Mouse (Mus musculus): Measurements from ENCODE around the gene Tusc2. TPM values are rescaled to one million over a fixed set of nuclear protein-coding genes. Genes with fewer than 3 reads are reported as not detected.
A peak's percentile ranks its signal among the peaks of the same experiment; 100 is the strongest.

The Tusc2 gene
- polyA plus RNA-seq, 1 experiment from 2014 or later, result 53.0 TPM

GRCm38 (mm10) chr9:107578587-107578986 lies 15.5 kb downstream of the Tusc2 start, which contains the start of gene Naa80:
Gene Naa80, plus strand, starts transcription at chr9:107578887.
- Histone ChIP-seq H3K27me3 (ENCODE audit: control insufficient read depth, insufficient read depth, low read length) (no peaks in the 10 kb centered on the region), H3K9me3 (ENCODE audit: control insufficient read depth, low read length) (no peaks in the 10 kb centered on the region), H3K27ac (replicated peaks in 1 of 2; ENCODE audit: control insufficient read depth in 1 of 2, insufficient read depth in 1 of 2, low read depth in 2 of 2, low read length in 2 of 2) (peak within 1 kb of the TSS in 1 of 2 experiments; percentile 94; a peak in 1 of 4 replicates), H3K4me1 (ENCODE audit: control insufficient read depth in 2 of 2, insufficient read depth in 2 of 2, low read length in 2 of 2) (peaks cover 17 to 29% of the 10 kb centered on the region in 2 experiments), H3K9ac (ENCODE audit: low read length) (no peak within 1 kb of the TSS; the same call in 1 of the 2 replicates), H3K4me3 (ENCODE audit: control insufficient read depth in 1 of 2, insufficient read depth in 1 of 2, low read depth in 1 of 2, low read length in 2 of 2) (no peak within 1 kb of the TSS), H3K36me3 (ENCODE audit: control insufficient read depth, insufficient read depth, low read length) (peaks cover 21% of the 10 kb centered on the region), H3K4me2 (ENCODE audit: low read length) (0 out of 2 replicates have a peak within 1 kb of the TSS, but pooled peaks have one; percentile 61)
- ATAC-seq (ENCODE audit: insufficient number of reproducible peaks, insufficient read depth, low FRiP score, low read depth), result no peak
- 74% methylated on average over 3 of the region's 3 CpGs for WGBS

- Histone ChIP-seq H3K9ac (ENCODE audit: low read length) (no peak overlapping the region; the same call in 1 of the 2 replicates), H3K4me3 (ENCODE audit: control insufficient read depth in 1 of 2, insufficient read depth in 1 of 2, low read depth in 1 of 2, low read length in 2 of 2) (no peak overlapping the region), H3K4me1 (ENCODE audit: control insufficient read depth in 2 of 2, insufficient read depth in 2 of 2, low read length in 2 of 2) (peaks cover 17 to 29% of the 10 kb centered on the region in 2 experiments), H3K27me3 (ENCODE audit: control insufficient read depth, insufficient read depth, low read length) (no peaks in the 10 kb centered on the region), H3K4me2 (ENCODE audit: low read length) (no peak overlapping the region), H3K36me3 (ENCODE audit: control insufficient read depth, insufficient read depth, low read length) (peaks cover 24% of the 10 kb centered on the region), H3K9me3 (ENCODE audit: control insufficient read depth, low read length) (no peaks in the 10 kb centered on the region), H3K27ac (replicated peaks in 1 of 2; ENCODE audit: control insufficient read depth in 1 of 2, insufficient read depth in 1 of 2, low read depth in 2 of 2, low read length in 2 of 2) (peak overlapping the region in 1 of 2 experiments; percentile 94; a peak in 1 of 4 replicates)
- ATAC-seq (ENCODE audit: insufficient number of reproducible peaks, insufficient read depth, low FRiP score, low read depth), result no peak
- WGBS, result 90% methylated on average over 14 of the region's 14 CpGs
These were observed 16.2 kb downstream of the Tusc2 start for GRCm38 (mm10) chr9:107579023-107579900.

GRCm38 (mm10) chr9:107580501-107581317 lies 17.7 kb downstream of the Tusc2 start, which contains the start of gene Hyal3:
Gene Hyal3, plus strand, starts transcription at chr9:107580818.
- H3K27ac ChIP-seq (replicated peaks in 1 of 2; ENCODE audit: control insufficient read depth in 1 of 2, insufficient read depth in 1 of 2, low read depth in 2 of 2, low read length in 2 of 2), result peak within 1 kb of the TSS; percentile 88 to 94
- H3K4me3 ChIP-seq (ENCODE audit: control insufficient read depth in 1 of 2, insufficient read depth in 1 of 2, low read depth in 1 of 2, low read length in 2 of 2), result peak within 1 kb of the TSS; percentile 53 to 55
- peaks cover 18% of the 10 kb centered on the region for H3K36me3 ChIP-seq (ENCODE audit: control insufficient read depth, insufficient read depth, low read length)
- ATAC-seq (ENCODE audit: insufficient number of reproducible peaks, insufficient read depth, low FRiP score, low read depth), result peak; percentile 38
- peaks cover 17 to 29% of the 10 kb centered on the region in 2 experiments for H3K4me1 ChIP-seq (ENCODE audit: control insufficient read depth in 2 of 2, insufficient read depth in 2 of 2, low read length in 2 of 2)
- peak within 1 kb of the TSS; percentile 87 for H3K4me2 ChIP-seq (ENCODE audit: low read length)
- no peaks in the 10 kb centered on the region for H3K27me3 ChIP-seq (ENCODE audit: control insufficient read depth, insufficient read depth, low read length)
- no peaks in the 10 kb centered on the region for H3K9me3 ChIP-seq (ENCODE audit: control insufficient read depth, low read length)
- under 1% methylated on average over 32 of the region's 32 CpGs for WGBS
- peak within 1 kb of the TSS; percentile 81 for H3K9ac ChIP-seq (ENCODE audit: low read length)

GRCm38 (mm10) chr9:107581584-107581983 lies 18.5 kb downstream of the Tusc2 start:
- H3K9ac ChIP-seq (ENCODE audit: low read length), result peak overlapping the region; percentile 81
- H3K9me3 ChIP-seq (ENCODE audit: control insufficient read depth, low read length), result no peaks in the 10 kb centered on the region
- peak overlapping the region; percentile 53 to 55; a peak in 3 of 4 replicates for H3K4me3 ChIP-seq (ENCODE audit: control insufficient read depth in 1 of 2, insufficient read depth in 1 of 2, low read depth in 1 of 2, low read length in 2 of 2)
- H3K36me3 ChIP-seq (ENCODE audit: control insufficient read depth, insufficient read depth, low read length), result peaks cover 18% of the 10 kb centered on the region
- peaks cover 11 to 24% of the 10 kb centered on the region in 2 experiments for H3K4me1 ChIP-seq (ENCODE audit: control insufficient read depth in 2 of 2, insufficient read depth in 2 of 2, low read length in 2 of 2)
- 68% methylated on average over 4 of the region's 4 CpGs for WGBS
- peak overlapping the region; percentile 88 to 94; a peak in 3 of 4 replicates for H3K27ac ChIP-seq (replicated peaks in 1 of 2; ENCODE audit: control insufficient read depth in 1 of 2, insufficient read depth in 1 of 2, low read depth in 2 of 2, low read length in 2 of 2)
- no peak for ATAC-seq (ENCODE audit: insufficient number of reproducible peaks, insufficient read depth, low FRiP score, low read depth)
- no peaks in the 10 kb centered on the region for H3K27me3 ChIP-seq (ENCODE audit: control insufficient read depth, insufficient read depth, low read length)
- peak overlapping the region; percentile 87 for H3K4me2 ChIP-seq (ENCODE audit: low read length)

GRCm38 (mm10) chr9:107582509-107583062 lies 19.5 kb downstream of the Tusc2 start:
- H3K27ac ChIP-seq (replicated peaks in 1 of 2; ENCODE audit: control insufficient read depth in 1 of 2, insufficient read depth in 1 of 2, low read depth in 2 of 2, low read length in 2 of 2), result no peak overlapping the region
- WGBS, result 88% methylated on average over 7 of the region's 7 CpGs
- no peak for ATAC-seq (ENCODE audit: insufficient number of reproducible peaks, insufficient read depth, low FRiP score, low read depth)
- no peak overlapping the region for H3K4me2 ChIP-seq (ENCODE audit: low read length)
- H3K9me3 ChIP-seq (ENCODE audit: control insufficient read depth, low read length), result no peaks in the 10 kb centered on the region
- no peaks in the 10 kb centered on the region for H3K27me3 ChIP-seq (ENCODE audit: control insufficient read depth, insufficient read depth, low read length)
- H3K9ac ChIP-seq (ENCODE audit: low read length), result no peak overlapping the region
- peaks cover 6 to 16% of the 10 kb centered on the region in 2 experiments; a peak in 3 of 4 replicates for H3K4me1 ChIP-seq (ENCODE audit: control insufficient read depth in 2 of 2, insufficient read depth in 2 of 2, low read length in 2 of 2)
- no peak overlapping the region for H3K4me3 ChIP-seq (ENCODE audit: control insufficient read depth in 1 of 2, insufficient read depth in 1 of 2, low read depth in 1 of 2, low read length in 2 of 2)
- peaks cover 18% of the 10 kb centered on the region for H3K36me3 ChIP-seq (ENCODE audit: control insufficient read depth, insufficient read depth, low read length)

- H3K27me3 ChIP-seq (ENCODE audit: control insufficient read depth, insufficient read depth, low read length), result no peaks in the 10 kb centered on the region
- no peaks in the 10 kb centered on the region for H3K9me3 ChIP-seq (ENCODE audit: control insufficient read depth, low read length)
- peaks cover 6 to 19% of the 10 kb centered on the region in 2 experiments; a peak in 3 of 4 replicates for H3K4me1 ChIP-seq (ENCODE audit: control insufficient read depth in 2 of 2, insufficient read depth in 2 of 2, low read length in 2 of 2)
- H3K4me3 ChIP-seq (ENCODE audit: control insufficient read depth in 1 of 2, insufficient read depth in 1 of 2, low read depth in 1 of 2, low read length in 2 of 2), result no peak overlapping the region
- H3K4me2 ChIP-seq (ENCODE audit: low read length), result no peak overlapping the region
- H3K36me3 ChIP-seq (ENCODE audit: control insufficient read depth, insufficient read depth, low read length), result peaks cover 18% of the 10 kb centered on the region
- no peak overlapping the region for H3K27ac ChIP-seq (replicated peaks in 1 of 2; ENCODE audit: control insufficient read depth in 1 of 2, insufficient read depth in 1 of 2, low read depth in 2 of 2, low read length in 2 of 2)
- ATAC-seq (ENCODE audit: insufficient number of reproducible peaks, insufficient read depth, low FRiP score, low read depth), result no peak
- WGBS, result 88% methylated on average over 14 of the region's 14 CpGs
- no peak overlapping the region for H3K9ac ChIP-seq (ENCODE audit: low read length)
These were observed 20.1 kb downstream of the Tusc2 start for GRCm38 (mm10) chr9:107583174-107583573.

- Histone ChIP-seq H3K36me3 (ENCODE audit: control insufficient read depth, insufficient read depth, low read length) (peaks cover 39% of the 10 kb centered on the region), H3K27me3 (ENCODE audit: control insufficient read depth, insufficient read depth, low read length) (no peaks in the 10 kb centered on the region), H3K9me3 (ENCODE audit: control insufficient read depth, low read length) (no peaks in the 10 kb centered on the region), H3K9ac (ENCODE audit: low read length) (no peak overlapping the region), H3K4me2 (ENCODE audit: low read length) (no peak overlapping the region), H3K4me1 (ENCODE audit: control insufficient read depth in 2 of 2, insufficient read depth in 2 of 2, low read length in 2 of 2) (peaks cover 25 to 35% of the 10 kb centered on the region in 2 experiments), H3K4me3 (ENCODE audit: control insufficient read depth in 1 of 2, insufficient read depth in 1 of 2, low read depth in 1 of 2, low read length in 2 of 2) (no peak overlapping the region), H3K27ac (replicated peaks in 1 of 2; ENCODE audit: control insufficient read depth in 1 of 2, insufficient read depth in 1 of 2, low read depth in 2 of 2, low read length in 2 of 2) (no peak overlapping the region)
- ATAC-seq (ENCODE audit: insufficient number of reproducible peaks, insufficient read depth, low FRiP score, low read depth), result no peak
- 84% methylated on average over 5 of the region's 5 CpGs for WGBS
These were observed 23.4 kb downstream of the Tusc2 start for GRCm38 (mm10) chr9:107586504-107586903.
